Comparison of ENCODE assay signal across 17 mouse cellular contexts in genomic region chr5:73669386-73669785, GRCm38 (mm10). TPM values are rescaled to one million over a fixed set of nuclear protein-coding genes. Genes with fewer than 3 reads are reported as not detected.
DNase-seq lines count a peak whose midpoint lies in the region; ATAC-seq and TF ChIP-seq lines count a peak whose summit lies in the region.
"Had no signal": no experiment of that assay in that cellular context is flagged by ENCODE, and none has a peak within 500 bp of the region (broad histone marks: within the 10 kb centered on the region; RNA-seq: fewer than 3 reads in every experiment).

No protein-coding gene starts in this region.

- no peak for DNase-seq in kidney, postnatal 14 days
- no peak for DNase-seq in forebrain, embryonic 14.5 days (ENCODE audit: low spot score)
- no peak for DNase-seq in midbrain, postnatal 0 days (ENCODE audit: low spot score)
- no peak for DNase-seq in c-Kit-positive CD71-positive TER-119-positive erythroid progenitor cells, embryonic 14.5 days (ENCODE audit: low spot score)
- no peak for DNase-seq in left cerebral cortex, adult 8-10 months (ENCODE audit: low spot score in 2 of 2)
- DNase-seq: heart, adult 2 months; layer of hippocampus, postnatal 36 days; lung, postnatal 4 days had no signal

- H3K4me1 ChIP-seq in kidney, embryonic 15.5 days = peaks cover 10% of the 10 kb centered on the region
- H3K4me1 ChIP-seq in forebrain, embryonic 14.5 days (ENCODE audit: control insufficient read depth, insufficient read depth, low read length) = no peaks in the 10 kb centered on the region
- 0 out of 2 replicates have a peak, but pooled peaks cover 4% of the 10 kb centered on the region for H3K4me1 ChIP-seq in hindbrain, embryonic 15.5 days (replicated peaks)
- no peaks in the 10 kb centered on the region for H3K4me1 ChIP-seq in midbrain, postnatal 0 days (ENCODE audit: insufficient read depth, low read length)
- H3K4me1 ChIP-seq: liver, embryonic 12.5 days had no signal

- no peak overlapping the region for H3K9ac ChIP-seq in kidney, embryonic 15.5 days
- H3K9ac ChIP-seq in forebrain, embryonic 14.5 days (ENCODE audit: low read length) = no peak overlapping the region
- no peak overlapping the region for H3K9ac ChIP-seq in hindbrain, embryonic 15.5 days
- H3K9ac ChIP-seq in midbrain, postnatal 0 days (replicated peaks; ENCODE audit: low read length, poor library complexity, severe bottlenecking) = no peak overlapping the region
- H3K9ac ChIP-seq: liver, embryonic 12.5 days had no signal

- H3K27me3 ChIP-seq in kidney, embryonic 15.5 days = no peaks in the 10 kb centered on the region
- no peaks in the 10 kb centered on the region for H3K27me3 ChIP-seq in forebrain, embryonic 14.5 days (replicated peaks; ENCODE audit: control insufficient read depth, insufficient read depth, low read length)
- H3K27me3 ChIP-seq in hindbrain, embryonic 15.5 days = no peaks in the 10 kb centered on the region
- no peaks in the 10 kb centered on the region for H3K27me3 ChIP-seq in midbrain, postnatal 0 days (ENCODE audit: insufficient read depth, low read length)

- 40% methylated on average over 26 of the region's 26 CpGs for WGBS in kidney, embryonic 15.5 days
- 51% methylated on average over 26 of the region's 26 CpGs for WGBS in forebrain, embryonic 14.5 days
- 44% methylated on average over 26 of the region's 26 CpGs for WGBS in hindbrain, embryonic 15.5 days
- 41% methylated on average over 26 of the region's 26 CpGs for WGBS in midbrain, postnatal 0 days

- H3K36me3 ChIP-seq in kidney, embryonic 15.5 days = no peaks in the 10 kb centered on the region
- no peaks in the 10 kb centered on the region for H3K36me3 ChIP-seq in forebrain, embryonic 14.5 days (ENCODE audit: control insufficient read depth, insufficient read depth, low read length)
- no peaks in the 10 kb centered on the region for H3K36me3 ChIP-seq in hindbrain, embryonic 15.5 days
- no peaks in the 10 kb centered on the region for H3K36me3 ChIP-seq in midbrain, postnatal 0 days (ENCODE audit: insufficient read depth, low read length)
- H3K36me3 ChIP-seq: liver, embryonic 12.5 days had no signal

- H3K27ac ChIP-seq in kidney, embryonic 15.5 days = no peak overlapping the region
- H3K27ac ChIP-seq in forebrain, embryonic 14.5 days (ENCODE audit: low read depth, low read length) = no peak overlapping the region
- no peak overlapping the region for H3K27ac ChIP-seq in hindbrain, embryonic 15.5 days (replicated peaks)
- H3K27ac ChIP-seq in midbrain, postnatal 0 days (ENCODE audit: low read depth, low read length) = no peak overlapping the region
- H3K27ac ChIP-seq: heart, adult 2 months; liver, embryonic 12.5 days had no signal

- ATAC-seq in kidney, embryonic 15.5 days (replicated peaks; ENCODE audit: low FRiP score) = 0 out of 2 replicates have a peak, but pooled peaks have one; percentile 46
- ATAC-seq in forebrain, embryonic 14.5 days = no peak
- no peak for ATAC-seq in hindbrain, embryonic 15.5 days (ENCODE audit: low FRiP score, low read depth)
- ATAC-seq in midbrain, postnatal 0 days (ENCODE audit: low FRiP score) = no peak
- ATAC-seq: intestine, embryonic 16.5 days; liver, embryonic 12.5 days had no signal

- no peaks in the 10 kb centered on the region for H3K9me3 ChIP-seq in kidney, embryonic 15.5 days (replicated peaks)
- no peaks in the 10 kb centered on the region for H3K9me3 ChIP-seq in forebrain, embryonic 14.5 days (replicated peaks; ENCODE audit: control insufficient read depth, low read length)
- H3K9me3 ChIP-seq in hindbrain, embryonic 15.5 days = no peaks in the 10 kb centered on the region
- H3K9me3 ChIP-seq in midbrain, postnatal 0 days (ENCODE audit: low read length) = no peaks in the 10 kb centered on the region
- H3K9me3 ChIP-seq: liver, embryonic 12.5 days had no signal

- H3K4me3 ChIP-seq in kidney, embryonic 15.5 days (replicated peaks) = peak overlapping the region; percentile 18; the same call in 1 of the 2 replicates
- H3K4me3 ChIP-seq in forebrain, embryonic 14.5 days (ENCODE audit: low read depth, low read length) = no peak overlapping the region
- 0 out of 2 replicates have a peak overlapping the region, but pooled peaks have one; percentile 14 for H3K4me3 ChIP-seq in hindbrain, embryonic 15.5 days
- H3K4me3 ChIP-seq in midbrain, postnatal 0 days (ENCODE audit: low read depth, low read length) = peak overlapping the region; percentile 5; the same call in 1 of the 2 replicates
- H3K4me3 ChIP-seq: heart, adult 2 months; liver, embryonic 12.5 days had no signal

- peak overlapping the region; percentile 55 for H3K4me2 ChIP-seq in kidney, embryonic 15.5 days
- H3K4me2 ChIP-seq in forebrain, embryonic 14.5 days (ENCODE audit: low read length) = 0 out of 2 replicates have a peak overlapping the region, but pooled peaks have one; percentile 12
- peak overlapping the region; percentile 46; the same call in 1 of the 2 replicates for H3K4me2 ChIP-seq in hindbrain, embryonic 15.5 days
- H3K4me2 ChIP-seq in midbrain, postnatal 0 days (ENCODE audit: low read depth, low read length, poor library complexity, severe bottlenecking) = peak overlapping the region; percentile 15; the same call in 1 of the 2 replicates
- H3K4me2 ChIP-seq: liver, embryonic 12.5 days had no signal

- no peak for TF ChIP-seq CTCF in midbrain, postnatal 0 days (IDR thresholded peaks at IDR 0.05)

RNA-seq across cellular contexts. Expression of gene Spata18, which starts 18.2 kb away (rescaled TPM):
- polyA plus RNA-seq in kidney, embryonic 15.5 days (2015; fragmentation: Nextera tagmentation; extraction: Ambion mirVana) = 0.08 and 0.18 TPM in 2 replicates
- 0.36 and 0.83 TPM in 2 replicates for polyA plus RNA-seq in forebrain, embryonic 14.5 days (2014; fragmentation: Nextera tagmentation; extraction: Ambion mirVana)
- polyA plus RNA-seq in hindbrain, embryonic 15.5 days (2015; fragmentation: Nextera tagmentation; extraction: Ambion mirVana) = 1.1 and 1.3 TPM in 2 replicates
- 1.6 and 1.9 TPM in 2 replicates for total RNA-seq in midbrain, postnatal 0 days (2014; rRNA removed)
- 0.63 and 0.69 TPM in 2 replicates for polyA plus RNA-seq in midbrain, postnatal 0 days (2015; fragmentation: Nextera tagmentation; extraction: Ambion mirVana)
- total RNA-seq in left cerebral cortex, adult 8-10 months (2022) = 1 to 10 TPM in 2 of 4 experiments, under 1 TPM in 2; 0.48 to 1.3 (median 0.79) TPM
- total RNA-seq: MEL; neutrophil, adult 5-6 weeks had no signal
- polyA plus RNA-seq: frontal cortex, adult 2 months; liver, embryonic 12.5 days; small intestine, adult 2 months had no signal

RNA-seq across cellular contexts. Expression of gene Sgcb, which starts 21.8 kb away (rescaled TPM):
- 24.5 and 25.0 TPM in 2 replicates for polyA plus RNA-seq in kidney, embryonic 15.5 days (2015; fragmentation: Nextera tagmentation; extraction: Ambion mirVana)
- 20.9 and 25.6 TPM in 2 replicates for polyA plus RNA-seq in forebrain, embryonic 14.5 days (2014; fragmentation: Nextera tagmentation; extraction: Ambion mirVana)
- polyA plus RNA-seq in hindbrain, embryonic 15.5 days (2015; fragmentation: Nextera tagmentation; extraction: Ambion mirVana) = 40.9 and 44.3 TPM in 2 replicates
- 24.7 TPM in 2 replicates for total RNA-seq in midbrain, postnatal 0 days (2014; rRNA removed)
- polyA plus RNA-seq in midbrain, postnatal 0 days (2015; fragmentation: Nextera tagmentation; extraction: Ambion mirVana) = 49.7 and 53.5 TPM in 2 replicates
- total RNA-seq in left cerebral cortex, adult 8-10 months (2022) = 10 to 100 TPM; 41.5 to 51.6 (median 44.8) TPM

RNA-seq across cellular contexts. Expression of gene Lrrc66, which starts 37.1 kb away (rescaled TPM):
- polyA plus RNA-seq in kidney, embryonic 15.5 days (2015; fragmentation: Nextera tagmentation; extraction: Ambion mirVana) = 0.08 and 0.17 TPM in 2 replicates
- polyA plus RNA-seq in forebrain, embryonic 14.5 days (2014; fragmentation: Nextera tagmentation; extraction: Ambion mirVana) = not detected in 2 replicates
- not detected in 2 replicates for polyA plus RNA-seq in hindbrain, embryonic 15.5 days (2015; fragmentation: Nextera tagmentation; extraction: Ambion mirVana)
- total RNA-seq in midbrain, postnatal 0 days (2014; rRNA removed) = not detected in 2 replicates
- not detected in 2 replicates for polyA plus RNA-seq in midbrain, postnatal 0 days (2015; fragmentation: Nextera tagmentation; extraction: Ambion mirVana)
- total RNA-seq in left cerebral cortex, adult 8-10 months (2022) = not detected
- total RNA-seq: heart, adult 2 months; layer of hippocampus, postnatal 36 days; neutrophil, adult 5-6 weeks had no signal
- polyA plus RNA-seq: cortical plate, adult 2 months had no signal
